Mouse (Mus musculus): ENCODE results near the gene Rnf207. TPM values are rescaled to one million over a fixed set of nuclear protein-coding genes. Genes with fewer than 3 reads are reported as not detected.

Rnf207 gene
- polyA plus RNA-seq, 1 experiment from 2014 or later: 0.84 TPM

DNA sequence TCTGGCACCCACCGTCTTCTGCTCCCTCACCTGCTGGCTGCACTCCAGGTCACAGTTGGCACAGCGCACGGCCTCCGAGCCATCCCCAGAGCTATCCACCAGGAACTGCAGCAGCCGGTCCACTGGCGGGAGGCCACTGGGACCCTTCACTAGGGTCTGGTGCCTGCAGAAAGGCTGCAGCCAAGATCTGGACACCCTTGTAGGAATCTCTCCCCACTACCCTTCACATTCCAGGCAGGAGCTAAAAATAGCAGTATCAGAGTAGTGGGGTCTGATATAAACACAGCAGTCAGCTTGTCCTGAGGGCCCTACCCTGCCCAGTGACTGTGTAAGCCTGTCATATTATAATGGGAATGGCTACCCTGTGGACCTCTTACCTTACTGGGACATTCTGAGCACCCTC lies 1.2 kb downstream of the Rnf207 start:
- no peak overlapping the region for H3K4me2 ChIP-seq (ENCODE audit: low read depth, low read length)
- ATAC-seq (ENCODE audit: insufficient read depth, low FRiP score): no peak
- H3K27me3 ChIP-seq (ENCODE audit: control insufficient read depth, insufficient read depth, low read length): peaks cover 48% of the 10 kb centered on the region
- H3K9me3 ChIP-seq (replicated peaks; ENCODE audit: control insufficient read depth, low read length): no peaks in the 10 kb centered on the region
- 65% methylated on average over 6 of the region's 6 CpGs for WGBS
- H3K27ac ChIP-seq (ENCODE audit: low read length): no peak overlapping the region
- peaks cover 17% of the 10 kb centered on the region for H3K4me1 ChIP-seq (ENCODE audit: control insufficient read depth, insufficient read depth, low read length)
- H3K36me3 ChIP-seq (ENCODE audit: control insufficient read depth, insufficient read depth, low read length): no peaks in the 10 kb centered on the region
- no peak overlapping the region for H3K4me3 ChIP-seq (replicated peaks; ENCODE audit: low read length)
- no peak overlapping the region for H3K9ac ChIP-seq (ENCODE audit: low read length)

DNA sequence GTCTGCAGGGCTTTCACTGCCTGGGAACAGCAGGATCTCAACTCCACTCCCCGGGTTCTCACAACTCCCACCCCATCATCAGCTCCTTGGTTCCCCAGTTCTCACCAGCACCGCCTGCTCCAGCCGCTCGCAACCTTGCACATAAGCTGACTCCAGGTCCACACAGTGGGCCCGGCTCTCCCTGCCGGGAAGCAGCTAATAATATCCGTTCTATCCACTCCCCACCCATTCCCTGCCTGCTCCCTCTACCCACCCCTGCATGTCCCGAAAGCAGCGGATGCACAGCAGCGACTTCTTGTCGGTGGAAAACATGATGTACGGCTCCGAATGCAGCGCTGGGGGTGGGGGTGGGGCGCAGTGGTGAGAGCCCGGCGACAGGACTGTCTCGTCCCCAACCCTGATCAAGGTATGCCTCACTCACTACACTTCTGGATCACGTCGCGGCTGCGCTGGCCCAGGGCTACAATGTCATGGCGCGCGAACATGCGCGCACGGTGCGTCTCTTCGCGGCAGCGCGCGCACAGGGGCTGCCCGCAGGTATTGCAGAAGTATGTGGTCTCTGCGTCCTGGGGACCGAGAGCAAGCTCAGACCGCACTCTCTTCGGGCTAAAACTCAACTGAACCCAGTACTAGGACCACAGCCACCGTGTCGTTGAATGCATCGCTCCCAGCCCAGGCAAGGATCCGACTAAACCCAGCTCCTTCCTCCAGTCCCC lies 3.1 kb downstream of the Rnf207 start:
- Histone ChIP-seq H3K4me1 (ENCODE audit: control insufficient read depth, insufficient read depth, low read length) (peaks cover 17% of the 10 kb centered on the region), H3K36me3 (ENCODE audit: control insufficient read depth, insufficient read depth, low read length) (no peaks in the 10 kb centered on the region), H3K4me3 (replicated peaks; ENCODE audit: low read length) (peak overlapping the region; percentile 23), H3K9me3 (replicated peaks; ENCODE audit: control insufficient read depth, low read length) (no peaks in the 10 kb centered on the region), H3K27ac (ENCODE audit: low read length) (no peak overlapping the region), H3K27me3 (ENCODE audit: control insufficient read depth, insufficient read depth, low read length) (peaks cover 64% of the 10 kb centered on the region), H3K4me2 (ENCODE audit: low read depth, low read length) (peak overlapping the region; percentile 47), H3K9ac (ENCODE audit: low read length) (no peak overlapping the region)
- 2% methylated on average over 43 of the region's 43 CpGs for WGBS
- ATAC-seq (ENCODE audit: insufficient read depth, low FRiP score): no peak

DNA sequence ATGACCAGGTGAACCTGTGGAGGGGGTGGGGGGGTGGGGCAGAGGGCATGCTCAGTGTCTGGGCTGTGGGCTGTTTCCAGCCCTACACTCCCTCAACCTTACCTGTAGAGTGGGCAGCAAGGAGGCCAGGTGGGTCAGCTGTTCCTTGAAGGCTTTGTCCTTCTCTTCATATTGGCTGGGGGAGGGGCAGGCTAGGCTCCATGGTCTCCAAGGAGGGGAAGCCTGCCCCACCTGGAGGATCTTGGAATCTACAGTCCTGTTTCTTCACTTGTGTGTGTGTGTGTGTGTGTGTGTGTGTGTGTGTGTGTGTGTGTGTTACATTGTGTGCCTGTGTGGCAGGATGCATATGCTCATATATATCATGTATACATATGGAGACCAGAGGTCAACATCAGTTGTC lies 4.9 kb downstream of the Rnf207 start:
- peaks cover 64% of the 10 kb centered on the region for H3K27me3 ChIP-seq (ENCODE audit: control insufficient read depth, insufficient read depth, low read length)
- H3K4me1 ChIP-seq (ENCODE audit: control insufficient read depth, insufficient read depth, low read length): peaks cover 17% of the 10 kb centered on the region
- H3K4me2 ChIP-seq (ENCODE audit: low read depth, low read length): peak overlapping the region; percentile 60; the same call in 1 of the 2 replicates
- ATAC-seq (ENCODE audit: insufficient read depth, low FRiP score): peak; percentile 24; the same call in 1 of the 2 replicates
- H3K27ac ChIP-seq (ENCODE audit: low read length): no peak overlapping the region
- no peak overlapping the region for H3K4me3 ChIP-seq (replicated peaks; ENCODE audit: low read length)
- H3K36me3 ChIP-seq (ENCODE audit: control insufficient read depth, insufficient read depth, low read length): no peaks in the 10 kb centered on the region
- H3K9ac ChIP-seq (ENCODE audit: low read length): no peak overlapping the region
- no peaks in the 10 kb centered on the region for H3K9me3 ChIP-seq (replicated peaks; ENCODE audit: control insufficient read depth, low read length)

DNA sequence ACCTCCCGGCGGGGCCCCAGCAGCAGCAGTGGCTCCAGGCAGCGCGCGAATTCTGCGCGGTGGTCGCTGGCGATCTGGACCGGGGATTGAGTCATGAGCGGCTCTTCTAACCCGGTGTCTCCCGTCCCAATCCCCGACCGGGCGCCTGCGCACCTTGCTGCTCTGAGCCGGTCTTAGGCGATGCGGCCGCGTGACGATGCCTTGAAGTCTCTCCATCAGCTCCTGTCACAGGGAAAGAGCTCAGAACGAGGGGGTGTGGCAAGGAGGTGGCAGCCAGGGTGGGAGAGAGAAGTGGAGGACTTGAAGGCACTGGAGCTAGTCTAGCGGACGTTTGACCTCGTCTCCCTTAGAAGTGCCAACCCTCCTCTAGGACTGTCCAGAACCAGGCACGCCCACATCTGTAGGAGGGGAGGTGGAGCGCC lies 5.6 kb downstream of the Rnf207 start:
- H3K36me3 ChIP-seq (ENCODE audit: control insufficient read depth, insufficient read depth, low read length): no peaks in the 10 kb centered on the region
- H3K4me2 ChIP-seq (ENCODE audit: low read depth, low read length): peak overlapping the region; percentile 60
- peak overlapping the region; percentile 38 for H3K4me3 ChIP-seq (replicated peaks; ENCODE audit: low read length)
- 0% methylated on average over 29 of the region's 29 CpGs for WGBS
- H3K27ac ChIP-seq (ENCODE audit: low read length): no peak overlapping the region
- H3K27me3 ChIP-seq (ENCODE audit: control insufficient read depth, insufficient read depth, low read length): peaks cover 64% of the 10 kb centered on the region
- H3K4me1 ChIP-seq (ENCODE audit: control insufficient read depth, insufficient read depth, low read length): peaks cover 17% of the 10 kb centered on the region
- peak overlapping the region; percentile 47 for H3K9ac ChIP-seq (ENCODE audit: low read length)
- peak; percentile 38; the same call in 1 of the 2 replicates for ATAC-seq (ENCODE audit: insufficient read depth, low FRiP score)
- H3K9me3 ChIP-seq (replicated peaks; ENCODE audit: control insufficient read depth, low read length): no peaks in the 10 kb centered on the region

DNA sequence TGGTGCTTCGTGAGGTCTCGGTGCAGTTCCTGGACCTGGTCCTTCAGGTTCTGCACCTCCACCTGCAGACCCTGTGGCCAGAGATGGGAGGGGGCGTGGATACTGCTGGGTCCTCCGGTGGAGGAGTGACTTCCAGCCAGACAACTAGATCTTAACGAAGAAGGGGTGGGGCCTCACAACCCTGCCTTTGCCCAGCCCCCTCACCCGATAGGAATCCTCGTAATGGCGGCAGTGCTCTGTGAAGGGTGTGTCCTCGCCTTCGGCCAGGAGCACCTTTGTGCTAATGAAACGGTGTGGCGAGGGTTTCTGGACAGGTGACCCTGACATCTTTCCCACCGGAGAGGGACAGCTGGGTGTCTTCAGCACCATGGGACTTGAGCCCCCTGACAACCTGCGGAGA lies 6.6 kb downstream of the Rnf207 start:
- Histone ChIP-seq H3K36me3 (ENCODE audit: control insufficient read depth, insufficient read depth, low read length) (no peaks in the 10 kb centered on the region), H3K9ac (ENCODE audit: low read length) (no peak overlapping the region), H3K4me2 (ENCODE audit: low read depth, low read length) (peak overlapping the region; percentile 60), H3K27ac (ENCODE audit: low read length) (no peak overlapping the region), H3K27me3 (ENCODE audit: control insufficient read depth, insufficient read depth, low read length) (peaks cover 58% of the 10 kb centered on the region), H3K4me3 (replicated peaks; ENCODE audit: low read length) (0 out of 2 replicates have a peak overlapping the region, but pooled peaks have one; percentile 1), H3K4me1 (ENCODE audit: control insufficient read depth, insufficient read depth, low read length) (peaks cover 17% of the 10 kb centered on the region), H3K9me3 (replicated peaks; ENCODE audit: control insufficient read depth, low read length) (no peaks in the 10 kb centered on the region)
- ATAC-seq (ENCODE audit: insufficient read depth, low FRiP score): no peak
- 3% methylated on average over 14 of the region's 14 CpGs for WGBS

DNA sequence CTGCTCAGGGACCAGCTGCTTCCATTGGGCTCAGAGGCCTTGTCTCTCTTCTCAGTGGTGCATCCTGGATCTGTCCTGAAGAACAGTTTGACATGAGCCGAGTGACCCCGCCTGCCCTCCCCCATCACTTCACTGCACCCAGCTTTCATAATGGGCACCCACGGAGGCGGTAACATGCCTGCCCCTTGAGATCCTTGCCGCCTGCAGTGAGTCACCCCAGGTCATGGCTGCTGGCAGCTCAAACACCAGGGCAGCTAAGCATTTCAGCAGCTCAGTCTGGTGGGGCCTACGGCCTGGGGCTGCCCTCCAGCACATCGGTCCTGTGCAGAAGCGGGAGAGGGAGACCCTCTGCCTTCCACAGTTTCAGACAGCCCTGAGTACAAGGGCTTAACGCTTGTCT lies 11.3 kb downstream of the Rnf207 start:
- H3K36me3 ChIP-seq (ENCODE audit: control insufficient read depth, insufficient read depth, low read length): 0 out of 2 replicates have a peak, but pooled peaks cover 3% of the 10 kb centered on the region
- no peak overlapping the region for H3K27ac ChIP-seq (ENCODE audit: low read length)
- ATAC-seq (ENCODE audit: insufficient read depth, low FRiP score): no peak
- H3K4me2 ChIP-seq (ENCODE audit: low read depth, low read length): no peak overlapping the region
- no peaks in the 10 kb centered on the region for H3K4me1 ChIP-seq (ENCODE audit: control insufficient read depth, insufficient read depth, low read length)
- 80% methylated on average over 9 of the region's 9 CpGs for WGBS
- no peak overlapping the region for H3K4me3 ChIP-seq (replicated peaks; ENCODE audit: low read length)
- no peak overlapping the region for H3K9ac ChIP-seq (ENCODE audit: low read length)
- no peaks in the 10 kb centered on the region for H3K9me3 ChIP-seq (replicated peaks; ENCODE audit: control insufficient read depth, low read length)
- peaks cover 15% of the 10 kb centered on the region for H3K27me3 ChIP-seq (ENCODE audit: control insufficient read depth, insufficient read depth, low read length)

DNA sequence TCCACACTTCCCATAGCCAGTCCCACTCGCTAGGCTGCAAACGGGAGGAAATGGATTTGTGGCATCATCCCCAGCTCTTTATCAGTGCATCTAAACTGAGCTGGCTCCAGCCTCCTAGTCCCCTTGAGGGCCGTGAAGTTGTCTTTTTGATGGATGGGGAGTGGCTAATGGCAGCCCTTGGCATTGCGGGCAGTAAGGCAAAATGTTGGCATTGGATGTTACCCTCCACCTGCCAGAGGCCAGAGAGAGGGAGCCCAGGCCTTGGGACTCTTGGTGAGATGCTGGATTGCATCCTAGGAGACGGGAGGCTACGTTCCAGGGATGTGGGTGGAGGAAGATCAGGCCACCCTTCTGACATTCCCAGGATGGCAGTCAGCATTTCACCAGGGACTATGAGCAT lies 12.8 kb downstream of the Rnf207 start:
- no peak for ATAC-seq (ENCODE audit: insufficient read depth, low FRiP score)
- no peak overlapping the region for H3K9ac ChIP-seq (ENCODE audit: low read length)
- no peaks in the 10 kb centered on the region for H3K4me1 ChIP-seq (ENCODE audit: control insufficient read depth, insufficient read depth, low read length)
- no peak overlapping the region for H3K4me3 ChIP-seq (replicated peaks; ENCODE audit: low read length)
- 0 out of 2 replicates have a peak, but pooled peaks cover 3% of the 10 kb centered on the region for H3K36me3 ChIP-seq (ENCODE audit: control insufficient read depth, insufficient read depth, low read length)
- H3K4me2 ChIP-seq (ENCODE audit: low read depth, low read length): no peak overlapping the region
- WGBS: 69% methylated on average over 6 of the region's 6 CpGs
- no peak overlapping the region for H3K27ac ChIP-seq (ENCODE audit: low read length)
- no peaks in the 10 kb centered on the region; the same call in none of the 2 replicates for H3K27me3 ChIP-seq (ENCODE audit: control insufficient read depth, insufficient read depth, low read length)
- no peaks in the 10 kb centered on the region for H3K9me3 ChIP-seq (replicated peaks; ENCODE audit: control insufficient read depth, low read length)

DNA sequence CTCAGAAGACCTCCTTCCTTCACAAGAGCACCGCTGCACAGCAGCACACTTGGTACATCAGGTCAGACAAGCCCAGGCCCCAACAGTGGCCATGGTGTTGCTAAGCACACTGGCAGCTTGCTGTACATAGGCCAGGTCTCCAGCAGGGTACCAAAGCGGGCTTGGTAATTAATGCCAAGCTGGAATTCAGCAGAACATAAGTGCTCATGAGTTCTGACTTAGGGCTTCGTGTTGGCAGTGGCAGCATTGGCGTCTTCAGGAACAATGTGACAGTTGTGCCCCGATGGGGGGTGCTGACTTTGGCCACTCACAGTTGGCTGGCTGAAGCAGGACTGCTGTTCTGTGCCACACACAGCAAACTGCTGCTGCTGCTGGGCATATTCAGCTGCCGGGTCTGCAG lies 14.1 kb downstream of the Rnf207 start:
- 91% methylated on average over 6 of the region's 6 CpGs for WGBS
- no peaks in the 10 kb centered on the region for H3K27me3 ChIP-seq (ENCODE audit: control insufficient read depth, insufficient read depth, low read length)
- no peak overlapping the region for H3K4me3 ChIP-seq (replicated peaks; ENCODE audit: low read length)
- H3K36me3 ChIP-seq (ENCODE audit: control insufficient read depth, insufficient read depth, low read length): 0 out of 2 replicates have a peak, but pooled peaks cover 3% of the 10 kb centered on the region
- H3K27ac ChIP-seq (ENCODE audit: low read length): no peak overlapping the region
- ATAC-seq (ENCODE audit: insufficient read depth, low FRiP score): no peak
- no peaks in the 10 kb centered on the region for H3K4me1 ChIP-seq (ENCODE audit: control insufficient read depth, insufficient read depth, low read length)
- H3K4me2 ChIP-seq (ENCODE audit: low read depth, low read length): no peak overlapping the region
- no peaks in the 10 kb centered on the region for H3K9me3 ChIP-seq (replicated peaks; ENCODE audit: control insufficient read depth, low read length)
- no peak overlapping the region for H3K9ac ChIP-seq (ENCODE audit: low read length)

DNA sequence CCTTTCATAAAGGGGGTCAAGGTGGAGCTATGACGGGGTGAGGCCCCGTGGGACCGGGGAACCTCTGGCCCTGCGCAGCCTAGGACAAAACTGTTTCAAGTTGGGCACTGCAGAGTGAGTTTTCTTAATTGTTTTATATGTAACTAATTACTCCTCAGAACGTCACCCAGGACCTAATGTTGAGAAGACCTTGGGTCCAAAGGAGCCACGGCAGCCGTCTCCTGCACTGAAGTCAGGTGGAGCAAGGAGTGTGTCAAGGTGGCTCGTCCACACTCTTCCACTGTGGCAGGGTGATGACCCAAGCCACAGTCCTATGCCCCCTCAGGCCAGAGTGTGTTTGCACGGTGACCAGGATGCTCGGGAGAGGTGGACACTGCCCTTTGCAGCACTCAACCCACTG lies 15.6 kb downstream of the Rnf207 start:
- no peak for ATAC-seq (ENCODE audit: insufficient read depth, low FRiP score)
- Histone ChIP-seq H3K9ac (ENCODE audit: low read length) (no peak overlapping the region), H3K4me1 (ENCODE audit: control insufficient read depth, insufficient read depth, low read length) (peaks cover 9% of the 10 kb centered on the region; the same call in 1 of the 2 replicates), H3K27ac (ENCODE audit: low read length) (no peak overlapping the region), H3K9me3 (replicated peaks; ENCODE audit: control insufficient read depth, low read length) (no peaks in the 10 kb centered on the region), H3K27me3 (ENCODE audit: control insufficient read depth, insufficient read depth, low read length) (no peaks in the 10 kb centered on the region), H3K4me2 (ENCODE audit: low read depth, low read length) (no peak overlapping the region), H3K4me3 (replicated peaks; ENCODE audit: low read length) (no peak overlapping the region), H3K36me3 (ENCODE audit: control insufficient read depth, insufficient read depth, low read length) (0 out of 2 replicates have a peak, but pooled peaks cover 3% of the 10 kb centered on the region)
- WGBS: 88% methylated on average over 10 of the region's 10 CpGs

All from stomach, embryonic 16.5 days (tissue).